Mouse (Mus musculus) frontal cortex, adult (tissue): ENCODE data around the gene Ins2.

Experiments
- ATAC-seq: cut with Nextera tagmentation; 2 replicates; pipeline ENCODE4 v1.9.2; 2017; ENCODE audit warnings: mild to moderate bottlenecking, moderate library complexity, mixed read lengths; ENCODE audit not compliant: low TSS enrichment

Ins2 gene

DNA sequence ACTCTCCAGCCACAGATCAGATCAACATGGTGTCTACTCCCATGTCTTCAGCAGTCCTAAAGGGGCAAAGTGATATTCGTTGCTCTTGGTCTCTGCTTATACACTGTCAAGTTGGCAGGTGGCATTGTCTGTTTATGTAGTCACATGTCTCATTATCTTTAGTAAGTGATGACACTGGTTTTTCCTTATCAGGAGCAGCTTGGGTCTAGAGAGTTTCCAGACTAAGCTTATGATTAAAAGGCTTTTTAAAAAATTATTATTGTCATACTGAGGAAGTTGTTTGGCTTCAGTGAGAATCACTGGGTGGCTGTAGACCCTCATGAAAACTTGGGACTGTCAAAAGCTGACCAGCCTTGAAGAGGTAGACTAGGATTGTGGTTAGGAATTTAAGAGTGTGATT, at the start of gene Ins2:
Gene Ins2, minus strand, starts transcription at position 101 of the 400 bp plus-strand sequence.
- ATAC-seq = no peak

DNA sequence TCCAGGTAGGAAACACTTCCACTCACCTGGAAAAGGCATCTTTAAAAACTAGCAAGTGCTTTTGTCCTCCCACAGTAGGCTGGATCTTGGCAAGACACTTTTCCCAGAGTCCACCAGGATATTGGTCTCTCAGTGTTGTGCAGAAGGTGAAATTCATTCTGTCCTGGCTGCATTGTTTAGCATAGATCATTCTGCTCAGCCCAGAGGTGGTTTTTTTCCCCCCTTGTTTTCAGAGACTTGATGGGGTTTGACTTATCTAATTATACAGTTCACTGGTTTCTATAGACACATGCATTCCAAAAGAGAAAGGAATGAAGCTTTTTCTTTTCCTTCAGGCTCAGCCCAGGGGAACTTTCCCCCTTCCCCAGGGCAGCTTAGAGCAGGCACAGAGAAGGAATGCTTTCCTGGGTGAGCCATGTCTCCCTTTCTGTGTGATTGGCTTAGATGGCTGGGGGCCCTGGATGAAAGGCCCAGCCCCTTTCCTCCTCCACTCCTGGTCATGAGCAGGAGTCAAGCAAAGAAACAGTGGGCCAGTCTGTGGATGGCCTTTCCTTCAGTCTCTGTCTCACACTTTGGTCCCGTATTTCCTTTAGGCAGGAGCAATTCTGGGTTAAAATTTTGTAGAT, 49.6 kb upstream of the Ins2 start:
- no peak for ATAC-seq

DNA sequence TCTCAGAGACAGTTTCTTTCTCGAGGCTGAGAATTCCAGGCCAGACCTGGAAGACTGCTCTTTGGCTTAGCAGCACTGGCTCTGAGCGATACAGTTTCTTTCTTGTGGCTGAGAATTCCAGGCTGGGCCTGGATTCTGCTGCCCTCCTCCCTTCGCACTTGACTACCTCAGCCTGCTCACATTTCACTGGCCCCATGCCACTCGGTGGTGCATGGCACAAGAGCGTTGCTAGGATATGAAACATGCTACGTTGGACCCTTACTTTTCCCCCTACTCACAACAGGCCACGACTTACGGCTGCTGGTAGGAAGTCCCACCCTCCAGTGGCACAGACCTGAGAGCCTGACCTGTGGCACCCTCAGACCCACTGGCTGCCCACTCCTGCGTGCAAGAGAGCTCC, 46.5 kb upstream of the Ins2 start:
- no peak for ATAC-seq

DNA sequence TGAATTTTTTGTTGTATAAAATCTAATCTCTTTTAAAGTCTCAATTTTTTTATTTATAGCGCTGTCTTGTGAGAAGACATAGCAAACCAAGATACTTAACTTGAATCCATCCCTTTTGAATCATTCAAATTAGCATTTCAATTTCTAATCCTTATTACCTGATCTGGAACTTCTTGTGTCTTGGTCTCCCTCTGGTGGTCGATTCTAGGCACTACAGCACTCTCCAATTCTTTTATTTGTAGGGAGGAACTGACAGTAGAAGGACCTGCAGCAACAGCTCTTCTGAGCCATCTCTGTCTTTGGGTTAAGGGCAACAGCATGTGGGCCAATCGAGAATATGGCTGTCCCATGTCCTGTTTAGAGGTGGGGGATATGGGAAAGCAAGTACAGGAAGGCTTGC, 5.4 kb downstream of the Ins2 start:
- ATAC-seq = no peak

DNA sequence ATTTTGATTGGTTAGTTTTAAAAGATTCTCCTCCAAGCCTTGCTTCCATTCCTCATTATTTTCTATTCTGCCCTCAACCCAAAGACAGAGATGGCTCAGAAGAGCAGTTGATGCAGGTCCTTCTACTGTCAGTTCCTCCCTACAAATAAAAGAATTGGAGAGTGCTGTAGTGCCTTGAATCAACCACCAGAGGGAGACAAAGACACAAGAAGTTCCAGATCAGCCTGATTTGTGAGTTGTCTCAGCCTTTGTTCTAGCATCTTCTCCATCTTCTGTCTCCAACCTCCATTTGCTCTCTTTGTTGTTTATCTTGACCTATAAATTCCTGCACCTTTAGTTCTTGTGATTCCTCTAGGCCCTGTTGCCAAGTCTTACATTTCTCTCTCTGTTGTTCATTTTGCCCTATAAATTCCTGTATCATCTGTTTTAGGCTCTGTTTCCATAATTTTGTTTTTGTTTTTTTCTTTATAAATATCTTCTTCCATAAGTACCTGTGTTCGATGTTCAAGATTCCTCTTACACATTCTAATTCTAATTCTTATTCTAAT, 6.2 kb downstream of the Ins2 start:
- ATAC-seq = 0 out of 2 replicates have a peak, but pooled peaks have one; percentile 41

DNA sequence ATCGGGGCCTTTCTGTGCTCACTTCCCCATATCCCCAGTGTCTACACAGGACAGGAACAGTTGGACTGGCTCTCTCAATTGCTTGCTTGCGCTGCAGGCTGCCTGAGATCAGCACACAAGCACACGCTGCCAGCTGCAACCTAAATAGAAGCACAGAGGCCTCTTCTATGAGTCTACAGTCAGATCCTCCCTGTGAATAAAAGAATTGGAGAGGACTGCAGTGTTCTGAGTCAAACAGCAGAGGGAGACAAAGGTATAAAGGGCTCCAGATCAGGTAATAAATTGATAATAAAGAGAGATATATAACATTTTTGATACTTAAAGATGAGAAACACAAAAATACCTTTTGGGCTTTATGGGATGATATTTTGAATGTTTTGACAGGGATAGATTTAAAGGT, 17.2 kb downstream of the Ins2 start:
- peak; percentile 62; the same call in 1 of the 2 replicates for ATAC-seq

DNA sequence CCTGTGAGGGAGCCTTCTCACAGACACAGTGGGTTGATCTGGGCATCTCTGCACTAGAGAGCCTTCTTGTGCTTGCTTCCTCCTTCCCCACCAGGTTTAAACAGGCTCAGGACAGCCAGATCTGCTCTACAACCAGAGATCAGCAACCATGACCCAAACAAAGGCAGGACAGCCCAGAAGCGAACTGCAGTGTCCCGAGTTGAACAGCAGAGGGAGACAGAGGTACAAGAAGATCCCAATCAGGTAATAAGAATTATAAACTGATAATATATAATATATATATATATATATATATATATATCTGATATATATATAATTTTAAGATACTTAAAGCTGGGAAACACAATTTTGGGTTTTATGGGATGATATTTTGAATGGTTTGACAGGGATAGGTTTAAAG, 22.5 kb downstream of the Ins2 start:
- no peak for ATAC-seq

DNA sequence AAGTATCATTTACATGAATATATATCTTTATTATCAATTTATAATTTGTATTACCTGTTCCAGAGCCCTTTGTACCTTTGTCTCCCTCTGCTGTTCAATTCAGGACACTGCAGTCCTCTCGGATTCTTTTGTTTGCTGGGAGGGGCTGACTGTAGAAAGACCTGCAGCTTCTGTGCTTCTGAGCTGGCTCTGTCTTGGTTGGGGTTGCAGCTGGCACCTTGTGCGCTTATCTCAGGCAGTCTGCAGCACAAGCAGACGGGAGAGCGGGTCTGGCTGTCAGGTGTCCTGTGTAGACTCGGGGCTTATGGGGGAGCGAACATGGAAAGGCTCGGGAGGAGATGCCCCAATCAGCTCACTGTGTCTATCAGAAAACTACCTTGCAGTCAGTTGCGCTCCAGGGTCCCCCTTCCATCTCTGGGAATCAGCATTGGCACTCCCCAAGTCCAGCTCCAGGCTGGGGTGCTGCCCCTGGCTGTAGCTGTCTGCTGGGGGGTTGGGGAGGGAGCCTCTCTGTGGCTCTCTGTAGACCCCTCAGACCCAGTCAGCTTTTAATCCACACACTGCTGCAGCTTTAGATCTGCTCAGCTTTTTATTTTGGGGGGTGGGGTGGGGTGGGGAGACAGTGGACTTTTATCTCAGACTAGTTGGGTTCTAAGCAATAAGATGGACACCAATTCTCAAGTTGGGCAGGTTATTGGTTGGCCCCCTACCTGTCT, 28.2 kb downstream of the Ins2 start:
- ATAC-seq = no peak

DNA sequence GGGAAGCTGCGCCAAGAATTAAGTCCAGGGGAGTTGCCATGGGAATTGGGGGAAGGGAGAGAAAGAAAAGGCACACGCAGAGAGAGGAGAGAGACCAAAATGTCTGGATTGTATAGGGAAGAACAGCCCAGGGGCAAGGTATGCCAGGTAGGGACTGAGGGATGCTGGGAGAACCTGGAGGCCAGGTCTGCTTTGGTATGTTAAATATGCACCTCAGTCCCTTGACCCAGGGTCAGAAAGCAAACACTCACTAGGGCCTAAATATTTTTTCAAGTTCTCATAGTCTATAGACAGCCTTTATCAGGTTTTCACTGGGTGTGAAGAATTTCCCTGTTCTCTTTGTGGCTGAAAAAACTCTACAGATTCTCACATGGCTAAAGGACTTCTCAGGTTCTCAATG, 36.3 kb downstream of the Ins2 start:
- no peak for ATAC-seq

DNA sequence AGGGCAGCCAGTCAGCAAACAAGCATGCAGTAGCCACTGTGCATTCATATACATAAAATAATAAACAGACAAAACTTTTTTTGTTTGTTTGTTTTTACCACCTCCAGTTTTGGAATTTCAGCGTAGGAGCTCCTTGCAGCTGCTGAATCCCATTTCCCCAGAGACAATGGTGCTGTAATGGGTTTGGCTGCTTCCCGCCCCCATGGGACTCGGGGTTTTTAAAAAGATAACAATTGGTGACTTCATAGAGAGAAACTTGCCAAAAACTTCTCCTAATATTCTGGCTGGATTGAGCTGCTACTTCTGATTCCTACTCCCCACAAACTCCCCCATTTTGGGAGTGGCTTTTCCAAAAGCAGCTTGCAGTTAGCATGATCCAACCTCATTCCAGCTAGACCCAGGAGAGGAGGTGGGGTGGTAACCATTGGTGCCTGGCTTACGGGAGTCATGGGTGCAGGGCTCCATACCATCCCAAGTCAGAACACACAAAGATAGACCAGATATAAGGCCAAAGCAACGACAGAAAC, 43.8 kb downstream of the Ins2 start:
- ATAC-seq = no peak

DNA sequence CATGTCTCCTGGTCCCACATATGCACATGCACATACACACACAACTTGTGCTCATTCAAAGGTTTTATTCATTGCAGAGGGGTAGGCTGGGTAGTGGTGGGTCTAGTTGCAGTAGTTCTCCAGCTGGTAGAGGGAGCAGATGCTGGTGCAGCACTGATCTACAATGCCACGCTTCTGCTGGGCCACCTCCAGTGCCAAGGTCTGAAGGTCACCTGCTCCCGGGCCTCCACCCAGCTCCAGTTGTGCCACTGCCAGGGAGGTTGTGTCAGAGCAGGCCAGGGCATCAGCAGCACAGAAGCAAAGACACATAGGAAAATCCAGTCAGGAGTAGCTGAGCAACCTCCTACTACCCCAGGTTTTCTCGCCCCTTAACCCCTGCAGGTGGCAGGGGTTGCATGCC, 64.6 kb downstream of the Ins2 start:
- no peak for ATAC-seq

DNA sequence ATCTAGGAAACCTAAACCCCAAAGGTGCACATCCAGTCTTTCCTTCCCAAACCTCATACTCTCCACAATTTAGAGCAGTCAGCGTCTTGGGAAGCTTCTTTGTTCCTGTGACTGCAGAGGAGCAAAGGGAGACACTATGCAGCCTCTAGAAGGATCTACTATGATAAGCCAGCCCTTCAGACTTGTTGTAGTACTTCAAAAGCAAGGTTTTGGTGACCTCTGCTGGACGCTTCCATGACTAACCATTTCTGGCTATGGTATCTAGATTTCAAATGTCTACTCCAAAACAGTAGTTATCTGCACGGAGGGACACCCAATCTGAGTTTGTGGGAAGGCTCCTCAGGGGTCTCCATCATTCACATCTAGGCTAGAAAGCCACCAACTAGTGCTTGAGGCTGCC, 67.5 kb downstream of the Ins2 start:
- ATAC-seq = peak; percentile 90

DNA sequence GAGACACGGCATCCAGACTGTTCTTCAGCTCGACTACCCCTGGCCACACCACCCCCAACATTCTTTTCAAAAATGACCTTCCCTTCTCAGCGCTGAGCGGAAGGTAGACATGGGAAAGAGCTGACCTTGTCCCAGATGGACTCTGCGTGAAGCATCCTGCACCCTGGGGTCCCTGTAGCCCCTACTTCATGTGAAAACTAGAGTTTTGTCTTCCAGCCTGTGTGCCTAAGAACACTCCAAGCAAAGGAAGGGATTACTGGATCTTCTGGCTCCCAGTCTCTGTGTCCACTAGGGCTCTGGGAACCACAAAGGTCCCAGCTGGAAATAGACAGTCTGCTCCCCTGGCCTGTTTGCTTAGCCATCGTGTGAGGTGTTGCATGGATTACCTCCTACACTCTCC, 68.0 kb downstream of the Ins2 start:
- no peak for ATAC-seq

DNA sequence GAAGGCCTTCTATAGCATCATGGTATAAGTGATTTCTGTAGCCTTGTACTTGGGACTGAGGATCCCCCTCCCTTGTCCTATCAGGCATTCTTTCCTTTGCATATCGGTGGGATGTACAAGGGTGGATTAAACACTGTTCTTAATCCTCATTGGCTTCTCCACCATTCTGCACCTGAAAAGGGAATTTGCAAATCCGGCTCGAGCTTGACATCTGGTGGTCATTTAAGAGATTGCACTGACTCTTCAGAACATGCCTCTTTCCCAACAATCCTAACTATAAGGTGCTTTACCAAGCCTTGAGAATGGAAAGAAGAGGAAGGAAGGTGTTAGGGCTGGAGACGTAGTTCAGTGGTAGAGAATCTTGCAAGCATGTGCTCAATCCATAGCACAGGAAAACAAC, 71.1 kb downstream of the Ins2 start:
- peak; percentile 57; the same call in 1 of the 2 replicates for ATAC-seq

DNA sequence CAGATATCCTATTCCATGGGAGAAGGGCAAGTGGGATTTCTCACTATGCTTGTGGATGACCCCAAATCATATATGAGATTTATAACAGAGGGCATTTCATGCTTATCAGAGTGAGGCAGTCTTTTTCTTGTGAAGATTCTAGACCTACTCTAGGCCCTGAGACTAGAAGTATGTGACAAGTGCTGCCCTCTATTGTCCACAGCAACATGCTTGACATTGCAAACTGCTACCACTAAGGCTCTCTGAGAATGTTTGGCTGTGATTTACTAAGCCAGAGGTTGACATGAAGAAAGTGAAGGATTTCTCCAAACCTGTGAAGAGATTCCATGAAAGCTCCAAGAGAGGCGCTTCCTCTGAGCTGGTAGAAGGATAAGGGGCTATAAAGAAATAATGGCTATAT, 72.1 kb downstream of the Ins2 start:
- no peak for ATAC-seq

DNA sequence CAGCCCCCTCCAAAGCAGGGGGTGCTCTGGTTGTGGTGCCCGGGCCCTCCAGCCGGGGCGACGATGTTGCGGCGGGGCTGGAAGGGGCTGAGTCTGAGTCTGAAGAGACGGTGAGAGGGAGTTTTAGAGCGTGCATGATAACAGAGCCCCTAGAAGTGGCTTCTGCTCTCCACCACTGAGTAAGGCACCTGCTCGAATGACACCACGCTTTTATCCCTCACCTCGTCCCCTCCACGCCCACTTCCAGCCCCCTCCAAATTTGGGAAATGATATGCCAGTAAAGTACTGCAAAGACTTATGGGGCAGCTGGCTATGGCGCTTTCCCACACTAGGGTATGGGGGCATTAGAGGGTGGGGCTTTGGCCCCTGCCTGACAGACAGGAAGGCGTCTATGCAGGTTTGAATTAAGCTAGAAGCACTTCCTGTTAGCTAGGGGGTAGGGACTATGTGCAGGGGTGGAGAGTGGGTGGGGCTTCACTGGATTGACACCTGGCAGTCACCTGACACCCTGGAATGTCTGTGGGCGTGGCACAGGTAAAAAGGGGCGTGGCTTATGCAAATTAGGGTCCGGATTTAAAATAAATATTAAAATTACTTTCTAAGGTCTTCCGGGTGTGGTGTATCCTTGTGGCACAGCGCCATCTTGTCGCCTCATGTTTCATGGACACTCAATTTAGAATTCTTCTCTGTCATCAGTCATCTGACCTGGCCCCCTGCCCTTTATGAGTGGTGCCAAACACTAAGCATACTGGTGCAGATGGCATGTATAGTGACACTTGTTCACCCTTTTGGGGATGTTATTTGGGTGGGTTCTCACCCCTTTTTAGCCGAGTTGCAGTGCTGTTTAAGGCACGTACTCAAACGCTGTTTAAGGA, 73.2 kb downstream of the Ins2 start, which contains the start of gene Gm49394:
Gene Gm49394, minus strand, starts transcription at position 192 of the 875 bp plus-strand sequence.
- ATAC-seq = no peak

DNA sequence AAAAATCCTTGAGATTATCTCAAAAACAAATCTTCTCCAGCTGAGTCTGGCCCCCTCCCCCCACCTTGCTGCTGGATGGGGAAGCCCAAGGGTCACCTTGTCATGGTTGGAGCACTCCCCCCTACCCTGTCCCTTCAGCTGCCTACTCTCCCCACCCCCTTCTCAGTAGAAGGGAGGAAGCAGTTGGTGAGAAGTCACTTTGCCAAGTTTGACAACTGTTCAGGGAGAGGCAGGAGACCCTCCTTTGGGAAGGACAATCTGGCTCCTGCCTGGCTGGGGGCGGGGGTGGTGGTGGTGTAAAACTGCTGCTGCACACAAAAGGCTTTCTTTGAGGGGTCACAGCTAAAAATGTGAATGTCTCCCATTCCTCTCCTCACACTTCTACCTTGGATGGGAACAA, 74.9 kb downstream of the Ins2 start:
- no peak for ATAC-seq

DNA sequence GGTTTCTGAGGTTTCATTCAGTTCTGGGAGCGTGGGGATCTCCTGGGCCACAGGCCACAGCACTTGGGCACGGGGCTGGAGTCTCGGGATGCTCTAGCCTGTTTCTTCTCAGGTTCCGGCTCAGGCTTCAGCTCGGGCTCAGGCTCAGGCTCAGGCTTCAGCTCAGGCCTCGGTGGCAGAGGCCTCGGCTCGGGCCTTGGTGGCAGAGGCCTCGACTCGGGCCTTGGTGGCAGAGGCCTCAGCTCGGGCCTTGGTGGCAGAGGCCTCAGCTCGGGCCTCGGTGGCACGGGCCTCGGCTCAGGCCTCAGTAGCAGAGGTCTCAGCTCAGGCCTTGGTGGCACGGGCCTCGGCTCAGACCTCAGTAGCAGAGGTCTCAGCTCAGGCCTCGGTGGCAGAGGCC, 75.7 kb downstream of the Ins2 start:
- no peak for ATAC-seq

DNA sequence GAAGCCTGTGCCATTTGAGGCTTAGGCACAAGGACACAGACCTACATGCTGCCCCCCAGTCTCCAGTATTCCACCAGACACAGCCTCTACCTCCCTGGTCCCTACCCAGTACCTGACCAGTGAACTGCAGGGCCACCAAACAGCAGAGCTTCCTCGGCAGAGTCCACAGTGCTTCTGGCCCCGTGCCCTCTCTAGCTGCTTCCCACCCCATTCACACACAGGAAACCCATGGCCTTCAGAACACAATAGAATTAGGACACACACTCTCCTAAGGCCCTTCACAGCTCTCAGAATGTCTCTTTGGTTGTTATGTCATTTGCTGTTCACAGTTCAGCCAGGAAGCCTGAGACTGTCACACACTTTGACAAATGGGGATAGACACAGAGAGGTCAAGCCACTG, 76.5 kb downstream of the Ins2 start, which contains the start of gene Igf2:
Gene Igf2, minus strand, starts transcription at position 158 of the 400 bp plus-strand sequence.
- no peak for ATAC-seq

DNA sequence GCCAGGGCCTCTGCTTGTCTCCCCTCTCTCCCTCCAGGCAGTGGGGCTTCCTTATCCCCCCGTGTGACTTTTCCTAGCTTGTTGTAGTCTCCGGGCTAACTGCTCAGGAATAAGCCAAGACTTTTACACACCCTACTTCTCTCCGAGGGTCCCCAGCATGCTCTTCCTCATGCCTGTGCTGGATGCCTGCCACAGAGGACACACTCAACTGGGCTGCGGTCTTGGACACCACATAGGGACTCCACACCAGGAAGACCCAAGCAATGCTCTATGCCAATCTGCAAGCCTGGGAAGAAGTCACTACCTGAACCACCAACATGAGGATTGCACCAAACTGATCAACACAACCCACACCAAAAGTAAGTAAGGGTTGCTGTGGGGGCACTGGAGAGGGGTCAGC, 77.1 kb downstream of the Ins2 start:
- no peak for ATAC-seq

DNA sequence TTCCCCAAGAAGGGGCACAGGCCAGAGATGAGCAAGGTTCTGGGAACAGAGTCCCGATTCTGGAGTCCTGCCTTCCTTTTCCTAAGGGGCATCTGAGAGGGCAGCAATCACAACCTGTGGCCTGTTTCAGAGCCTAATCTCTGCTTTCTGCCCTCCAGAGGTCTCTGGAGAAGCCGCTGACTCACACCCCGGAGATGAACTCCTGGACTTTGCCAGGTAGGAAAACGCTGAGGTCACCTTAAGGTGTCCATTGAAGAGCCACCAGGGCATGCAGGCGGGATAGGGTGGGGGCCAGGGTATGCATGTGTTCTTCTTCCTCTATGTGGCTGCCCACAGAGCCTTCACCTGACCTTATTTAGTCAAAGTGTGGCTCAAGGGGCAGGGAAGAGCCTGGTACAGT, 77.8 kb downstream of the Ins2 start:
- ATAC-seq = no peak

DNA sequence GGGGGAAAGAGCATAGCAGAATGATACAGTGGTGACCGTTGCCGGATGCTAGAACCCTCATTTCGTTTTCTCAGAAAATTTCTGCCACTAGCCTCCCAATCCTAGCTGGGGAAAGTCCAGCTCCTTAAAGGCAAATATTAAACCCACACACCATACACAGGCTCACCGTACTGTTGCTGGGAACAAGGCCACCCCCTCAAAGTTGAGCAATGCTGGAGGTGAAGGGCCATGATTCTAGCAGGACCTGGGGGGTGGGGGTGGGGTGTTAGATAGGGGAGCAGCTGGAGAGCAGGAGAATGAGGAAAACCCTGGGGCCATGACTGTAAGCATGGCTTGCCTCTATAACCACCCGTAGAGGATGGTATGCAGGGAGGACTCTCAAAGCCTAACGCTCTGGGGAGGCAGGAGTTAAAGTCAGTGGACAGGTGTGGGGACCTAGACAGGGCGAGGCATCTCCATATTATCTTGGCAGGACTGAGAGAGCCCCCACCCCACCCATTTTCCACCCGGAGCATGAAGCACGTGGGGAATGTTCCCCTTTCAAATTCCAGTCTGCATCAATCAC, 78.6 kb downstream of the Ins2 start:
- no peak for ATAC-seq
